In the genomic region with DNA sequence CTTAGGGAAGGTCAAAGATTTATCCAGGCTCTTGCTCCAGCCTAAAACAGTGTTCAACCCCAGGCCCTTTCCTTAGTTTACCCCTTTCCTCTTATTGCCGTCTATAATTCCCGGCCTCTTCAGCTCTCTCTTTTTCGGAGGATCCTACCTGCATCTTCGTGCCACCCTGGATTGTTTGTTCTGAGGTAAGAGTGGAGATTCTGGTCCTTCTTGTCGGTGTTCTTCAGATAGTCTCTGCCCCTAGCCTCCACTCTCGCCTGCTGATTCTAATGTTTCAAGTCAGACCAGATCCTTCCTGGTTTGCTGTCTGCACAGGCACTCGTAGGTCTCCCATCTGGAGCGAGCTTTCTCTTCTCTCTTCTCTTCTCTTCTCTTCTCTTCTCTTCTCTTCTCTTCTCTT, we compare ENCODE assay signal across 8 mouse cellular contexts. TPM values are rescaled to one million over a fixed set of nuclear protein-coding genes. Genes with fewer than 3 reads are reported as not detected.
DNase-seq lines count a peak whose midpoint lies in the region; ATAC-seq and TF ChIP-seq lines count a peak whose summit lies in the region.

No protein-coding gene starts in this region.

- peak overlapping the region; percentile 84 for H3K9ac ChIP-seq in intestine, postnatal 0 days (ENCODE audit: low read depth, low read length)

- H3K4me3 ChIP-seq in spleen, adult 2 months (ENCODE audit: extremely low read depth, insufficient read depth, insufficient read length), result peak overlapping the region; percentile 91
- H3K4me3 ChIP-seq in intestine, postnatal 0 days (ENCODE audit: low read depth, low read length), result peak overlapping the region; percentile 81
- H3K4me3 ChIP-seq in olfactory bulb, adult 2 months (ENCODE audit: insufficient read depth, low read depth, low read length), result peak overlapping the region; percentile 77

- no peak for TF ChIP-seq POLR2A in spleen, adult 2 months (IDR thresholded peaks at IDR 0.05; ENCODE audit: low read depth, low read length)
- TF ChIP-seq POLR2A in olfactory bulb, adult 2 months (IDR thresholded peaks at IDR 0.05; ENCODE audit: insufficient read depth, low read depth, low read length), result no peak

- peak; percentile 35 for DNase-seq in CD4-positive, CD25-positive, alpha-beta regulatory T cell, adult 2 months (ENCODE audit: low read depth, low spot score)
- DNase-seq in spleen, adult 2 months (ENCODE audit: low read depth in 1 of 2, low spot score in 2 of 2), result peak in 1 of 2 experiments; percentile 5
- no peak for DNase-seq in spleen, adult 12 weeks (ENCODE audit: low spot score)
- DNase-seq in cerebellum, adult 9-11 months, result no peak

- no peak for ATAC-seq in CD4-positive, CD25-positive, alpha-beta regulatory T cell, adult 4 months
- no peak for ATAC-seq in intestine, postnatal 0 days
- no peak for ATAC-seq in erythroid progenitor cell, adult 5-6 weeks (replicated peaks; ENCODE audit: low FRiP score, poor library complexity, severe bottlenecking)

- 0 out of 2 replicates have a peak overlapping the region, but pooled peaks have one; percentile 63 for H3K27ac ChIP-seq in spleen, adult 2 months (ENCODE audit: insufficient read depth, low read length)
- H3K27ac ChIP-seq in intestine, postnatal 0 days (ENCODE audit: low read depth, low read length), result no peak overlapping the region
- H3K27ac ChIP-seq in olfactory bulb, adult 2 months (ENCODE audit: insufficient read depth, low read depth, low read length), result no peak overlapping the region

- H3K4me1 ChIP-seq in spleen, adult 2 months (ENCODE audit: control insufficient read depth, insufficient read depth, insufficient read length), result peaks cover 30% of the 10 kb centered on the region
- peaks cover 8% of the 10 kb centered on the region; the same call in 1 of the 2 replicates for H3K4me1 ChIP-seq in intestine, postnatal 0 days (replicated peaks; ENCODE audit: control insufficient read depth, insufficient read depth, low read length)
- H3K4me1 ChIP-seq in olfactory bulb, adult 2 months (ENCODE audit: control insufficient read depth, insufficient read depth, low read length), result peaks cover 17% of the 10 kb centered on the region

- no peaks in the 10 kb centered on the region for H3K27me3 ChIP-seq in spleen, adult 2 months (ENCODE audit: control insufficient read depth, insufficient read depth, low read length)
- H3K27me3 ChIP-seq in intestine, postnatal 0 days (replicated peaks; ENCODE audit: control insufficient read depth, insufficient read depth, low read length), result no peaks in the 10 kb centered on the region

- no peaks in the 10 kb centered on the region for H3K9me3 ChIP-seq in intestine, postnatal 0 days (ENCODE audit: control insufficient read depth)

- no peak for TF ChIP-seq CTCF in spleen, adult 2 months (IDR thresholded peaks at IDR 0.05; ENCODE audit: extremely low read depth, insufficient read depth, insufficient read length, insufficient replicate concordance)
- no peak for TF ChIP-seq CTCF in intestine, postnatal 0 days (IDR thresholded peaks at IDR 0.05; ENCODE audit: low read depth)
- TF ChIP-seq CTCF in olfactory bulb, adult 2 months (IDR thresholded peaks at IDR 0.05; ENCODE audit: insufficient read depth, low read depth, low read length), result no peak

- 0 out of 2 replicates have a peak, but pooled peaks cover 2% of the 10 kb centered on the region for H3K36me3 ChIP-seq in spleen, adult 2 months (ENCODE audit: control insufficient read depth, insufficient read depth, low read length)
- H3K36me3 ChIP-seq in intestine, postnatal 0 days (ENCODE audit: control insufficient read depth, insufficient read depth), result no peaks in the 10 kb centered on the region

- WGBS in spleen, adult 2 months, result 23% methylated on average over 8 of the region's 8 CpGs
- 12% methylated on average over 8 of the region's 8 CpGs for WGBS in intestine, postnatal 0 days
- 28% methylated on average over 8 of the region's 8 CpGs for WGBS in olfactory bulb, adult 2 months

- H3K4me2 ChIP-seq in intestine, postnatal 0 days (replicated peaks; ENCODE audit: low read depth), result peak overlapping the region; percentile 93

RNA-seq across cellular contexts. Expression of gene Galnt10, which starts 0.6 kb away (rescaled TPM):
- polyA plus RNA-seq in CD4-positive, CD25-positive, alpha-beta regulatory T cell, adult 4 months (2017; shearing (Covaris generic)), result 1 to 10 TPM; 7.4 to 8.3 TPM
- 19.2 and 19.4 TPM in 2 replicates for polyA plus RNA-seq in spleen, adult 2 months (2012; rRNA removed)
- polyA plus RNA-seq in intestine, postnatal 0 days (2015; fragmentation: Nextera tagmentation; extraction: Ambion mirVana), result 19.8 and 22.5 TPM in 2 replicates
- polyA plus RNA-seq in olfactory bulb, adult 2 months (2012; ENCODE audit: insufficient read depth, insufficient read length, low replicate concordance, missing spikeins), result not detected in 2 replicates
- 50.5 and 56.6 TPM in 2 replicates for total RNA-seq in erythroid progenitor cell, adult 5-6 weeks (2015; ENCODE audit: low replicate concordance)
- total RNA-seq in erythroid progenitor cell, adult 5-6 weeks (2017; ENCODE audit: low replicate concordance), result 81.6 and 90.9 TPM in 2 replicates
